Mouse (Mus musculus): Measurements from ENCODE around the gene Fbxo44.
"Not testable (repeated sequence)": the region's sequence is repeated elsewhere in the genome, so short reads cannot be mapped to it uniquely, and the experiment has no call there.

The Fbxo44 gene

DNA sequence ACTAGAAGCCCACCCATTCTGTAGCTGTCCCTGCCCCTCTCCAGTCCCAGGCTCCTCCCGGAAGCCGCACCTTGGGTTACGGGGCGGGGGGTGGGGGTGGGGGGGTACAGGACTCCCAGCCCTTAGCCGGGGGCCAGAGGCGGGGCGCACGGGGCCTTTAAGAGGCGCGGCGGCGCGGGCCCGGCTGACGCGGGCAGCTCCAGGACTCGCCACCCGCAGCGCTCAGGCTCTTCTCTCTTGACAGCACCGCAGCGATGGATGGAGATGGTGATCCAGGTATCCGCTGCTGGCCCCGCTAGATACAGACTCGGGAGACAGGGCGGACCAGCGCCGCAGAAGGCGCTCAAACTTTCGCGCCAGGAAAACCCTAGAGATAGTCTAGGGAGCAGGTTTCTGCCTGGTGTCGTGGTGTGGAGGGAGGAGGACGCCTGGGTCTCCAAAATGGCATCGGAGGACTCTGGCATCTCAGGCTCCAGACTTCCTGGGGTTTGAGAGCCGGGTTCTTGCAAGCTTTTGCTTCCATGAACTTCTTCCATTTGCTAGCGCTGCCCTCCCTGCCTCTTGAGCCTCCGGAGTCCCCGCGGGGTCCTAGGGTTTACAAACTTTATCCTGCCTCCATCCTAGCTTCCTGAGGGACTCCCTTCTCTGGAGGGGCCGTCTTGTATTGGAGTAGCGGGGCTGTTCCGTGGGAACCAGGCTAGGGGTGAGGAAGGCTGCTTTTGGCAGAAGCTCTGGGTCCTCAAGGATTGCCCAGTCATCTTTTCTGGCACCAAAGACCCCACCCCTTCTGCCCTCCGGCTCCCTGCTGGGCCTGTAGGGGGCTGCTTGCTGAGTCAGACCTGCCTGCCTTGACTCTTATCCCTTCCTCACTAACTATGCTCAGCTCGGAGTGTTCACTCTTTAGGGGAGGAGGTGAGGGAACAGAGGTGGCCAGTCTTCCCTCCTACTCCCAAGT is at the start of gene Fbxo44, which contains the start of gene Fbxo2:
Gene Fbxo44, minus strand, starts transcription at position 47 of the 955 bp plus-strand sequence.
Gene Fbxo2, plus strand, starts transcription at position 186 of the 955 bp plus-strand sequence.
- no peak for DNase-seq (ENCODE audit: low read depth, low spot score)

DNA sequence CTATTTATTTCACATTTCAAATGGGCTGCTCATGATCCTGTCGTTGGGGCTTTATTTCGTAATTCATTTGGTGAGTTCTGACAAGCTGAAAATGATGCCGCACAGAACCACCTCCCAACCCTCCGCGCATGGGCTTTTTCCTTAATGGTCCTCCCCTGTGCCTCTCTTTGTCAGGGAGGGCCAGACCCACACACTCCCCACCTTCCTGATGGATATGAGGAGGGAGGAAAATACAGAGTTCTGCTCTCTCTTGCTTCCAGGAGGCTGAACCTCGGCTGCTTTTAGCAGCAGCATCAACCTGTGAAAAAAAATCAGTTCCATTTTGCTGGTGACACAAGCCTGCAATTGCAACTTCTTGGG is 44.6 kb upstream of the Fbxo44 start:
- DNase-seq (ENCODE audit: low read depth, low spot score) = no peak

DNA sequence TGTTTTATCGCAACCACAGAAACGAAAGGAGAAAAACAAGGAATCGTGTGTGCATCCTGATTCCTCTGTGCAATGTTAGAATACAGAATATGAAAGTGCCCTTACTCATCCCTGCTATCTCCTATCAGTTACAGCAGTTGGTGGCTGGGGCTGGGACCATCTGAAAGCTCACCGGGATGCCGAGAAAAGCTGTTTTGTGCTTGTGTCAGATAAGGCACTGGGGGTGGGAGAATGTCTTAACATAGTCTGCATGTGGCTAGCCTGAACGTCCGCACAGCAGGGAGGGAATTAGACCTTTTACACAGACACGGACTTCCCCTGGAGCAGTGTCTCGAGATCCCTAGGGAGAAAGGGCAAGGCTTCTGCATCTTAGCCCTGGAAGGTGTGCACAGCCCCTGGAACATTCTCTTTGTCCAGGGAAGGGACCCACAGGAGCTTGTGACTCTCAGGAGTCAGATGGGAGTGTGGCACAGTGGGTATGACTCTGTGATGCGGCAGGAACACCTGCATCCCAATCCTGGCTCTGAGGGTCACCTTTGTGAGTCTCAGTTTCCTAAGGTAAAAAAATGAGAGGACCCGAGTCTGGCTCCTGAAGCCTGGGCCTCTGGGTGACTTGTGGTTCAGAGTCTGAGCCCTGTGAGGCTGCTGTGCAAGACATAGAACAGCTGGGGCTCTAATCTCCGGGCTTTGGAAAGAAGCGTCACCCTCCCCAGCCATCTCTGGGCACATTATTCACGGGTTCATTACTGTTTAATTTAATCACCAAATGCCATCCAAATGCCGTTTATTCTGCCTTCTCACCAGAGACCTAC is 44.0 kb upstream of the Fbxo44 start:
- DNase-seq (ENCODE audit: low read depth, low spot score) = peak; percentile 74

DNA sequence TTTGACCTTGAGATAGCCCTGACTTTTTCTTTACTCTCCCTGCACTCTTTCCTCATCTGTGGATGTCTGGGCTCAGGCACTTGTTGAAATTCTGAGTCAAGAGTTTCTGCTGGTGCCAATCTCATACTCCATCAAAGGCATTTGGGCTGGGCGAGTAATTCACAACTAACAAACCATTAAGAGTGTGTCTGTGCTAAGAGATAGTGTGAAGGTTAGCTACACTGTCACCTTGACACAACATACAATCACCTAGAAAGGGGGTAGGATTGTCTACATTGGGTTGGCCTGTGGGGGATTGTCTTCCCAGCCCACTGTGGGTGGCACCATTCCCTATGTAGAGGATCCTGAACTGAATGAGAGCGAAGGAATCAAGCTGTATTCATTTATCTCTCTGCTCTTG is 43.3 kb upstream of the Fbxo44 start:
- peak; percentile 21 for DNase-seq (ENCODE audit: low read depth, low spot score)

DNA sequence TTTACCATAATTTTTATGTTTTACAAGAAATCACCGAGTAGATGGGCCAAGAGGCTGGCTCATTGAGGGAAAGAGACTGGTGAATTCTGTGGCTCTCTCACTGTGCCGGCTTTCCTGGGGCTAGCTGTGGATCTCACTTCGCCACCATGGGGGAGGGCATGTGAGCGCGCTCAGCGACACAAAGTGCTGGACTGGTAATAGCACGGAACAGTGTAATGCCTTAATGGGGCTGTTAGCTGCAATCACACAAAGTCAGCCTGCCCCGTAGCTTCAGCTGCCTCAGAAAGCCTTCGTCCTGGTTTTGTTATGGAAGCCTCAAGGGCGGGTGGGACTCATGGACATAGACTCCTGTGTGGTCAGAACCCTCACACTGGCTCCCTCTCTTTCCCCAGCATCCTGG is 38.4 kb upstream of the Fbxo44 start:
- no peak for DNase-seq (ENCODE audit: low read depth, low spot score)

DNA sequence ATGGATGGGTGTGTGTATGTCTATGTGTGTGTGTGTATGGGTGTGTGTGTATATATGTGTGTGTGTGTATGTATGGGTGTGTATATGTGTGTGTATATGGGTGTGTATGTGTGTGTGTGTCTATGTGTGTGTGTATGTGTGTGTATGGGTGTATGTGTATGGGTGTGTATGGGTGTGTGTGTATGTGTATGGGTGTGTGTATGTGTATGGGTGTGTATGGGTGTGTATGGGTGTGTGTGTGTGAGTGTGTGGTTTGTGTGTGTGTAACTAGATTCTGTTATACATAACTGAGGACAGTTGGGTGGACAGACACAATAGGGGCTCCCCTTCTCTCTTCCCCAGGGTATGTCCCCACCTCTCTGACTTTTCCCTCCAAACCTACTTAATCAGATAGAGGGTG is 34.1 kb upstream of the Fbxo44 start:
- DNase-seq (ENCODE audit: low read depth, low spot score) = no peak

DNA sequence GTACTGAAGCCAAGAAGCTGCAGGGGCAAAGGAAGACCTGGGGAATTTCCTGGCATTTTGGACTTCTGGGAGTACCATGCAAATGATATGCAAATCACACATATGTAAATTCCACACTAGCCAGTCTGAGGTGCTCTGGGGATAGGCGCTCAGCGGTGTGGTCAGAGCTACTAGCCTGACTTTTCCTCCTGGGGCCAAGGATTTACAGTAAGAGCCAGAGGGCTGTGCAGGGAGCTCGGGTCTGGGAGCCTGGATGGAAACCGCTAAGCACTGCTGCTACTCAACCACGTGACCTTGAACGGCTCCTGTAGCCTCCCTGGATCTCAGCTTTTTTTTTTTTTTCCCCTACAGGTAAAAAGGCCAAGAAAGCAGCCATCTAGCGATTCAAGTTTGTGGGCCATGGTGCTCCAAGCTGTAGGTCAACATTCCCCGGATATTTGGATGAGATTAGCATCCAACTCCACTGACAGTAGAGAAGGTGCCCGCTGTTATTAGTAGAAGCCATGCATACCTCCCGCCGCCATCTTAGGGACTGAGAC is 32.5 kb upstream of the Fbxo44 start:
- DNase-seq (ENCODE audit: low read depth, low spot score) = no peak

DNA sequence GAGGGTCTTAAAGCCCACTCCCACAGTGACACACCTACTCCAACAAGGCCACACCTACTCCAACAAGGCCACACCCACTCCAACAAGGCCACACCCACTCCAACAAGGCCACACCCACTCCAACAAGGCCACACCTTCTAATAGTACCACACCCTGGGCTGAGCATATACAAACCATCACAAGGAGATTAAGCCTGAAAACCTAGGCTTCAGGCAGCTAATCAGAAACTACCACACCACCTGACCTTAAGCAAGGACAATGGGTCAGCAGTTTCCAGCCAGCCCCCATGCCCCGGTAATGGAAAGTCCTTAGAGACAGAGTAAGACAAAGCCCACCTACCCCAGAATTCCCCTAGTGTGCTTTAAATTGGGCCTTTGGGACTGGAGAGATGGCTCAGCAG is 28.5 kb upstream of the Fbxo44 start:
- DNase-seq (ENCODE audit: low read depth, low spot score) = not testable (repeated sequence)

DNA sequence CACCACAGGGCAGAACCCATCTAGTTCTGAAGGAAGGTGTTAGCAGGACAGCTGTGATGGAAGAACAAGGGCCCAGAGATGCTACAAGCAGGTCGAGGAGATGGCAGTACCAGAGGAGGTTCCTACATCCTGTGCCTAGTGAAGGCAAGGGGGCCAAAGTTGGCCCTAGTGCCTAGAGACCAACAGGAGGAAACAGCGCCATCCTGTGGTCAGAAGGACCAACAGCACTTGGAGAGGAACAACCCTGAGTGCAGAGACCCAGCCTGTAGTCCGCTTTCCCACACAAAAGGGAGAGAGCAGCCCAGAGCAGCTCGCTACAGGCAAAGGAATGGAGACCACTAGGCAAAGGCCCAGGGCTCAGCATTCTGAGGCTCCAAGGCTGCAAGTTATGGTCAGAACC is 25.5 kb upstream of the Fbxo44 start:
- DNase-seq (ENCODE audit: low read depth, low spot score) = no peak

DNA sequence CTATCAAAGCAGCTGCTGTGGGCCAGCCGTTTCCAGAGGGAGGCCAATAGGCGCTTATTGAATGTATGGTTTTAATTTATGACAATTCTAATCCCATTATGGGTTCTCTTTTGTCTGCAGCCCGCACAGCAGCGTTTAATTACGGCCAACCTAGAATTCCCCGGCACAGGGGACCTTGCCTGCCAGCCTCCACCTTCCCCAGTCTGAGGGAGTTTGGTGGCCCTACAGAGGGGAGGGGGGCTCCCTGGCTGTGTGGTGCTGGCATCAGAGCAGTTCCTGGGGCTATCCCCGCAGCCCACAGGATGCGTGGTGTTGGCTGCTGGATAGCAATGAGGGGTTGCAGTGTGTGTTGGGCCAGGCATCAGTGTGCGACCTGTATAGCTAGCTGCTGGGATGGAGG is 24.3 kb upstream of the Fbxo44 start:
- no peak for DNase-seq (ENCODE audit: low read depth, low spot score)

DNA sequence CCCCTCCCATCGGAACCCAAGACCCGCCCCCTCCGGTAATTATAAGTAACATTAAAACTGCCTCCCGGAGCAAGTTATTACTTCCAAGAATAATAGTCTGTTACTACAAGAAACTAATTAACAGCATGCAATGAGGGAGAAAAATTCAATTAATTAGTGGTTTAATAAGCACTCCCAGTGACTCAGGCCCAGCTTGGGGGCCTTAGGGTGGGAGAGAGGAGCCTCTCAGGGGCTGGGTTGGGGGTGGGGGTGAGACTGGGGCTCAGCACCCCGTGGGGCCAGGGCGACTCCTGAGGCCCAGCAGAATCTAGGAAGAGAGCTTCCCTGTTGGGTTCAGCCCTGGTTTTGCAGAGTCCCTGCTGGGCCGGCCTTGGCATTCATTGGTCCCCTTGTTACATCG is 22.1 kb upstream of the Fbxo44 start:
- DNase-seq (ENCODE audit: low read depth, low spot score) = no peak

DNA sequence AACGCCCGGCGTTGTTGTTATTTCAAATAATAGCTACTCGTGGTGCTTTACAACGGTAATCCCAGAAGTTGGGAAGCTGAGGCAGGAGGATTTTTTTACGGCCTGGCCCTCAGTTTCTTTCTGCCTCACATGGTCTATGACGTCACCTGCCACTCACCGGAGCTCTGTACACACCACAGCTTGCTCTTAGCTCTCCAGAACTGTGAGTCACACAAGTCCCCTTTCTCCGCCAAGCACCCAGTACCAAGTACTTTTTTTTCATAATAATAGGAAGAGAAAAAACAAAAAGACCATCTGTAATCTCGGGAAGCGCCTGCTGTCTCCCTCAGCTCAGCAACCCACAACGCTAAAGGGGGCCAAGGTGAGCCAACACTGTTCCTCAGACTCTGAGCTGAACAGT is 21.2 kb upstream of the Fbxo44 start:
- DNase-seq (ENCODE audit: low read depth, low spot score) = no peak

DNA sequence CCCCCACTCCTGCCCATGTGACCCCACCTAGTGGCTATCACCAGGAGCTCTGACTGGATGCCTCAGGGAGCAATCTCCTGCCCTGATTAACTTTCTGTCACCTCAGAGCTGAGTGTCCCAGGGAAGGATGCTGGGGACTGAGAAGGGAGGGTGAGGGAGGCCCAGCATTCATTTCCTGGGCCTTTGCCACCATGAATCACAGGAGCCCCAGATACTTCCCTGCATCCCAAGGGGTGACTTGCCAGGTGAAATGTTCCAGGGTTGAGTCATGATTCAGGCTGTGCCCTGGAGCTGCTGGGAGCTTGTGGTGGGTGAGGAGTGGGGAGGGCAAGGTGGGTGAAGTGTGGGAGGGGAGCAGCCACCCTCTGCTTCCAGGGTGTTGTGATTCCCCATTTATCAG is 17.4 kb upstream of the Fbxo44 start:
- no peak for DNase-seq (ENCODE audit: low read depth, low spot score)

DNA sequence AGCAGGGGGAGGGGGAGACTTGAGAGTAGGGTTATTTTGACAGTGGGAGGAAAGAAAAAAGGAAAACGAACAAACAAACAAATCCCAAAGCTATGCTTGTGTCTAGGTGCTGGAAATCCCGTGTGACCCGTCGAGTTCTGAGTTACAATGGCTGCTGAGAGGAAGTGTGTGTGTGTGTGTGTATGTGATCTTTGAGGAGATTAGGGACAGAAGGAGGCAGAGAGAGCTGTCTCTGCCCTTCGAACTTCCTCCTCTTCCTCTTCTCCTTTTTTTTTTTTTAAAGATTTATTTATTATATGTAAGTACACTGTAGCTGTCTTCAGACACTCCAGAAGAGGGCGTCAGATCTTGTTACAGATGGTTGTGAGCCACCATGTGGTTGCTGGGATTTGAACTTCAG is 16.3 kb upstream of the Fbxo44 start:
- DNase-seq (ENCODE audit: low read depth, low spot score) = not testable (repeated sequence)

DNA sequence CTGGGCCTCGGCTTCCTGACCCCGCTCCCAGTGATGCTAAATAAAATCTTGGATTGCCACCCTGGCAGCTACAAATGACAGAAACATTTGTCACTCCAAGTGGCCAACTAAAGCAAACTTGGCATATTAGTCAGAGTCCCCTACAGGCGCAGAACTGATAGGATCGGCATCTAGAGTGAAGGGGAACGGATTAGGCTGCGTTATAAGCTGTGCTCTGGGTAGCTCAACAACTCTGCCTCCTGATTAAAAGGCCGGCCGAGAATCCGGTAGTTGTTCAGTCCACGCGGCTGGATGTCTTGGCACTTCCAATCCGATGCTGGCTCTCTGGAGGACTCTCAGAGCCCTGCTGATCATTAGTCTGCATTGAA is 14.2 kb upstream of the Fbxo44 start:
- no peak for DNase-seq (ENCODE audit: low read depth, low spot score)

DNA sequence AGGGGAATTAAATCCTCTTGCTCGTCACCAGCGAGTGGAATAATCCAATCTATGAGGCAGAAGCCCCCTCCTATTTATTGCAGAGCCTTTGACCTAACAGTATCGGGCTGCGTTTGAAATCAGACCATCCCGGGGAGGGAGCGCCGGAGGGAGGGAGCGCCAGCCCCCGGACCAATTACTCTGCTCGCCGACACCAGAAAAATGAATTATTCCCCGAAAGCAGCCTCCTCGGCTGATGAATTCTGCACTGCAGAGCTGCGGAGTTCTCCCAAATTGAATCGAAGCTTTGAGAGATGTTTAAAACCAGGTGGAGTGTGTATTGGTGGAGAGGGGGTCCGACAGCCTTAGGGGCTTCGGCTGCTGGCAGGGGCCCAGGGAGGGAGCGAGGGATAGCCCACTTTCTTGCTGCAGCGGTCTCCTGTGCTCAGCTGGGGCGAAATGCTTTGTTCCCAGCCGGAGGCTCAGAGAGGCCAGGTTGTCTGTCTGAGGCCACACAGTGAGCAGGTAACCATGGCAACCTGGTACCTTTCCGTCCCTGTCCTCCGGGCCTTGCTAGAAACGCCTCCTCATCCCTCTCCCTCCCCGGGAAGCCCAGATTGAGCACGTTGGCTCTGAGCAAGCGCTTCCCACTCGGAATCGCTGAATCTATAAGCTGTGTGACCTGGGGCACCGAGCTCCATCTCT is 13.7 kb upstream of the Fbxo44 start:
- DNase-seq (ENCODE audit: low read depth, low spot score) = no peak

DNA sequence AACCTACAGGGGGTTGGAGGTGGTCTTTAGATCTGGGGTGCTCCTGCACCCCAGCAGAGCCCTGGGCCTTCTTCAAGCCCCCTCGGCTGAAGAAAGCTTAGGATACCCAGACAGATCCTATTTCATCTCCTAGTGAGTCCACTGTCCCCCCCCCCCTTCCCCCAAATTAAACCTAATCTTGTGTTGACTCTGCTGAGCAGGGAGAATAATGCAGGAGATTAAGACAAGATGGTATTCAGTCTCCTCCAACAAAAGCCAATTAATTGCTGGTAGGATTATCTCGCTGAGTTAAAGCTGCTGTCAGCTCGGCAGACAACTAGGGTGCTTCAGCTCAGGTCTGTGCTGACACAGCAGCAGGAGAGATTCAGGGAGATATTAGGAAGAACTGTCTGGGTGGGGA is 11.0 kb upstream of the Fbxo44 start:
- no peak for DNase-seq (ENCODE audit: low read depth, low spot score)

DNA sequence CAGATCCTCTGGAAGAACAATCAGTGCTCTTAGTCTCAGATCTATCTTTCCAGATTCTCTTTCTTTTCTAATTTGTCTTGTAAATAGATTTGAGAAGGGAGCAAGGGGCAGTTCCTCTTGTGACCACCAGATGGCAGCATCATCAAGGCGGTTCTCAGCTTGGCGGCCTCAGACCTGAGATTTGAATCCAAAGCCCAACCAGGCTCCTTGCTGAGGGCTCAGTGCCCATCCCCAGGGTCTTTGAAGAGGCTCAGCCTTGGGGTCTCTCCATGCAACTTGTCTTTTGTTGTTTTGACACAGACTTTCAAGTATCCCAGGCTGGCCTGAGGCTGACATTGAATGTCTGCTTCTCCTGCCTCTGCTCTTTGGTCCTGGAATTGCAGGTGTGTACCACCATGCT is 10.6 kb upstream of the Fbxo44 start:
- peak; percentile 49 for DNase-seq (ENCODE audit: low read depth, low spot score)

DNA sequence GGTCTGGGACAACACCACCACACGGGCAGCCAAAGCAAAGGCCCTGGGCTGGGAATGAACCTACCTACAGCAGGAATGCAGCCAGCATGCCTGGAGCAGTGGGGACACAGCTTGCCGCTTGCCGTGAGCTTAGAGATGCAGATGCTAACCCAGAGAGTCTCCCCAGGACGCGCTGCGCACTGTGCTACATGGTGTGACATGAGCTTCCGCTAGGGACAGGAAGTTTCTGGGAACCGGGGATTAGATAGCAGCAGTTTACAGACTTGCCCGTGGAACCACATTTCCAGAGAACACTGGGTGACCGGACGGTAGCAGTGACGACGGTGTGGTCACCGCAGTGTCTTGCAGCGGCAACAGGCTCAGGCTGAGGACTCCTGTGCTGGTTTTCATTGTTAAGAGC is 9.3 kb upstream of the Fbxo44 start:
- no peak for DNase-seq (ENCODE audit: low read depth, low spot score)

DNA sequence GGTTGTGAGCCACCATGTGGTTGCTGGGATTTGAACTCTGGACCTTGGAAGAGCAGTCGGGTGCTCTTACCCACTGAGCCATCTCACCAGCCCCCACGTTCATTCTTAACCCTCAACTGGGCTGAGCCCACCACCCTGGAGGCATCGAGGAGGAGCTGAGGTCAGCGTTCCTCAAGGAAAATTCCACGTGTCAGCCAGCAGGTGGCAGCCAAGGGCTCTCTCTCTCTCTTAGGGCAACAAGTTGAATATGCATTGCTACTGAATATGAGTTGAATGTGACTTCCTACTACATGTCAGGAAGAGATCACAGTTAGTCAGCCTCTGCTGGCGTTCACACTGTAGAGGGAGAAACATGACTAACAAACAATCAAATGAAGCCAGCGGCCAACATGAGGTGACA is 8.0 kb upstream of the Fbxo44 start:
- DNase-seq (ENCODE audit: low read depth, low spot score) = no peak

DNA sequence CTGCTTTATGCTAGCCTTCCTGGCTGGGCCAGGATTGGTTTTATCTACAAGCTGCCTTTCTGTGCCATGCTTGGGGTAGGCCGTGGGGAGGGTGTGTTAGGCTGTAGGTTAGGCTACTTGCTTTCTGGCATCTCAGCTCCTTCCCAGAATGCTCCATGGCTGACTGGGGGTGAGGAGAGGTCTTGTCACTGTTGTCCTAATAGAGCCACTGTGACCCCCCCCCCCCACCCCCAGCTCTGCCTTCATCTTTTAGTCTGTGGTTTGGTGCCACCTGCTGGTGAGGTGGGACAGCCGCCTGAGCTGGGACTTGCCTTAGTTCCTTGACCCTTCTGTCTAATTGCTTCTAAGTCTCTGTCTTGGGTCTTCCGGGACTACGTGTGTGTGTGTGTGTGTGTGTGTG is 6.7 kb upstream of the Fbxo44 start:
- DNase-seq (ENCODE audit: low read depth, low spot score) = no peak

DNA sequence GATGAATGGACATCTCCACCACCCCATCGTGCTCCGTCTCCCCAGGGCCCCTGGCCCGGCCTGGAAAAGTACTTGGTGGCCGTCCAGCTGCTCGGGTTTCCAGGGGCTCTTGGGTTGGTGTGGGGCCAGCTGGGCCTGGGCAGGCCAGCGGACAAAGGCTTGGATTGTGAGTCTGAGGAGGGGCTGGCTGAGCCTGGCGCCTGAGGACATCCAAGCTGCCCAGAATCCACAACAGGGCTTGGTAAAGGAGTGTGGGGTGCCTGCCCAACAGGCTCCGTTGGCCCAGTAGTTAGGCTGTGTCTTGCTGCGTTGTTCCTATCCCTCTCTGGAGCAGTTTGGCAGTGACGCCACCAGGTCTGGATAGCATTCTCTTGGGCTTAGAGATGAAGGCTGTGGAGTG is 6.1 kb upstream of the Fbxo44 start:
- no peak for DNase-seq (ENCODE audit: low read depth, low spot score)

Measured in c-Kit-negative CD71-positive TER-119-positive erythroid progenitor cells, embryonic 14.5 days (primary cell).